Mouse (Mus musculus) erythroblast, embryonic 14.5 days (primary cell): ENCODE measurements around the gene Lactbl1.

Experiments used
- GATA1 ChIP-seq: IDR thresholded peaks from 2 replicates; pipeline ENCODE4 v1.6.1; 2012; ENCODE audit warnings: low read length, inconsistent platforms, mixed read lengths
- TAL1 ChIP-seq: IDR thresholded peaks from 3 replicates; pipeline ENCODE4 v1.6.1; 2012; ENCODE audit warnings: low read length, inconsistent platforms, mixed read lengths

- no peak for TF ChIP-seq GATA1
- no peak for TF ChIP-seq TAL1
Measured at GRCm38 (mm10) chr4:136599869-136600268, 22.6 kb upstream of the Lactbl1 start.
